Mouse (Mus musculus) inflammation-experienced regulatory T-cells (primary cell): ENCODE results near the gene Vmn2r73. TPM values are rescaled to one million over a fixed set of nuclear protein-coding genes. Genes with fewer than 3 reads are reported as not detected.

Experiments
- polyA plus RNA-seq, 2 experiments: library from polyadenylated mRNA; unstranded; fragments of 100-300 nt; shearing (Covaris generic); gene quantifications; one replicate each; pipeline ENCODE4 v1.2.1; 2017

The Vmn2r73 gene
- polyA plus RNA-seq = under 1 TPM in 1 of 2 experiments, not detected in 1; 0.05 TPM

DNA sequence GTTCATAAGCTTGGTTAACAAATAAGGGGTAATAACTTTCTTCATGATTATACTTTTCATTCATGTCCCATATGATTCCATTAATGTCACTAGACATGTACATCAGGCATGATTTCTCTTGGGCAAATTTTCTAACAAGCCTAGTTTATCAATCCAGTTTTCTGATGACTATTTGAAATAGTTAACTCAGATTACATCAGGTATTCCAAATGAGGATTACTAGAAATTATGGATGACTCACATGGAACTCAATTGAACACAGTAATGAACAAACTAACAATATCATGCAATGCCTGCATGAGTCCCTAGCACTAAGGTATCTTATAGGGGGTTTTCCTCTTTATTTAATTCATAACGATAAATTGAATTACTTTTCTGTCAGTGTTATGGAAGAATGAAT lies at the start of gene Vmn2r73:
TSS of gene Vmn2r73 (minus strand) at position 101 of the 400 bp plus-strand sequence.

Other genes starting within 250 kb of the Vmn2r73 start
- under 1 TPM in 1 of 2 experiments, not detected in 1; 0.05 TPM for gene Vmn2r72, start 121.2 kb downstream of the Vmn2r73 start, polyA plus RNA-seq
- under 1 TPM; 0.04 to 0.48 TPM for gene Vmn2r74, start 85.4 kb upstream of the Vmn2r73 start, polyA plus RNA-seq